In genomic region chr11:100320172-100320630, GRCm38 (mm10) we compare ENCODE assay signal across 8 mouse cellular contexts. TPM values are rescaled to one million over a fixed set of nuclear protein-coding genes. Genes with fewer than 3 reads are reported as not detected.
DNase-seq lines count a peak whose midpoint lies in the region; ATAC-seq and TF ChIP-seq lines count a peak whose summit lies in the region.

No protein-coding gene starts in this region.

- peaks cover 23% of the 10 kb centered on the region for H3K36me3 ChIP-seq in embryonic facial prominence, embryonic 14.5 days (ENCODE audit: control insufficient read depth, insufficient read depth, low read length)
- peaks cover 19% of the 10 kb centered on the region for H3K36me3 ChIP-seq in limb, embryonic 14.5 days (ENCODE audit: control insufficient read depth, insufficient read depth, low read length)
- H3K36me3 ChIP-seq in midbrain, postnatal 0 days (ENCODE audit: insufficient read depth, low read length), result peaks cover 10% of the 10 kb centered on the region

- peak overlapping the region; percentile 85 for H3K4me3 ChIP-seq in embryonic facial prominence, embryonic 14.5 days (ENCODE audit: low read depth, low read length)
- H3K4me3 ChIP-seq in limb, embryonic 14.5 days (replicated peaks; ENCODE audit: low read length), result peak overlapping the region; percentile 82
- H3K4me3 ChIP-seq in midbrain, postnatal 0 days (ENCODE audit: low read depth, low read length), result peak overlapping the region; percentile 72

- peak; percentile 36 for TF ChIP-seq CTCF in midbrain, postnatal 0 days (IDR thresholded peaks at IDR 0.05)

- H3K4me2 ChIP-seq in embryonic facial prominence, embryonic 14.5 days (ENCODE audit: low read depth, low read length), result peak overlapping the region; percentile 68
- H3K4me2 ChIP-seq in limb, embryonic 14.5 days (replicated peaks; ENCODE audit: low read depth, low read length, severe bottlenecking), result peak overlapping the region; percentile 72
- peak overlapping the region; percentile 59 for H3K4me2 ChIP-seq in midbrain, postnatal 0 days (ENCODE audit: low read depth, low read length, poor library complexity, severe bottlenecking)

- no peaks in the 10 kb centered on the region for H3K4me1 ChIP-seq in embryonic facial prominence, embryonic 14.5 days (ENCODE audit: control insufficient read depth, insufficient read depth, low read length)
- no peaks in the 10 kb centered on the region for H3K4me1 ChIP-seq in limb, embryonic 14.5 days (ENCODE audit: control insufficient read depth, insufficient read depth, low read length)
- 0 out of 2 replicates have a peak, but pooled peaks cover 3% of the 10 kb centered on the region for H3K4me1 ChIP-seq in midbrain, postnatal 0 days (ENCODE audit: insufficient read depth, low read length)

- no peaks in the 10 kb centered on the region for H3K27me3 ChIP-seq in embryonic facial prominence, embryonic 14.5 days (replicated peaks; ENCODE audit: control insufficient read depth, insufficient read depth, low read length)
- no peaks in the 10 kb centered on the region for H3K27me3 ChIP-seq in limb, embryonic 14.5 days (ENCODE audit: control insufficient read depth, insufficient read depth, low read length)
- no peaks in the 10 kb centered on the region for H3K27me3 ChIP-seq in midbrain, postnatal 0 days (ENCODE audit: insufficient read depth, low read length)

- peak overlapping the region; percentile 99 for H3K9ac ChIP-seq in embryonic facial prominence, embryonic 14.5 days (ENCODE audit: low read depth, low read length)
- peak overlapping the region; percentile 95 for H3K9ac ChIP-seq in limb, embryonic 14.5 days (ENCODE audit: low read depth, low read length, severe bottlenecking)
- H3K9ac ChIP-seq in midbrain, postnatal 0 days (replicated peaks; ENCODE audit: low read length, poor library complexity, severe bottlenecking), result peak overlapping the region; percentile 99

- DNase-seq in 3T3-L1 (ENCODE audit: low read depth, low spot score), result peak; percentile 98
- peak; percentile 79 to 94 for DNase-seq in adrenal gland, postnatal 4 days (ENCODE audit: low spot score in 2 of 2)
- DNase-seq in embryonic facial prominence, embryonic 14.5 days (ENCODE audit: low spot score), result peak; percentile 98
- DNase-seq in heart, adult 8-10 months (ENCODE audit: low spot score), result peak; percentile 95
- peak; percentile 97 for DNase-seq in kidney, adult 9 months
- DNase-seq in limb, embryonic 14.5 days (ENCODE audit: low spot score), result peak; percentile 95
- peak; percentile 97 for DNase-seq in midbrain, postnatal 0 days (ENCODE audit: low spot score)
- peak; percentile 90 to 94 for DNase-seq in spleen, postnatal 14 days (ENCODE audit: low spot score in 2 of 2)

- H3K27ac ChIP-seq in embryonic facial prominence, embryonic 14.5 days (replicated peaks; ENCODE audit: low read depth, low read length), result peak overlapping the region; percentile 99
- peak overlapping the region; percentile 96 for H3K27ac ChIP-seq in limb, embryonic 14.5 days (replicated peaks; ENCODE audit: low read depth, low read length)
- peak overlapping the region; percentile 100 for H3K27ac ChIP-seq in midbrain, postnatal 0 days (ENCODE audit: low read depth, low read length)

- no peak for TF ChIP-seq POLR2A in limb, embryonic 14.5 days (IDR thresholded peaks at IDR 0.05; ENCODE audit: borderline replicate concordance, extremely low read depth, insufficient read depth, insufficient read length)

- 0% methylated on average over 23 of the region's 40 CpGs for WGBS in embryonic facial prominence, embryonic 14.5 days
- WGBS in limb, embryonic 14.5 days, result 0% methylated on average over 25 of the region's 40 CpGs
- WGBS in midbrain, postnatal 0 days, result 0% methylated on average over 27 of the region's 40 CpGs

- H3K9me3 ChIP-seq in embryonic facial prominence, embryonic 14.5 days (ENCODE audit: control insufficient read depth, low read length), result no peaks in the 10 kb centered on the region
- H3K9me3 ChIP-seq in limb, embryonic 14.5 days (ENCODE audit: control insufficient read depth, low read length), result no peaks in the 10 kb centered on the region
- no peaks in the 10 kb centered on the region for H3K9me3 ChIP-seq in midbrain, postnatal 0 days (ENCODE audit: low read length)

- ATAC-seq in embryonic facial prominence, embryonic 14.5 days (ENCODE audit: low read depth), result peak; percentile 84
- peak; percentile 86 for ATAC-seq in limb, embryonic 14.5 days (ENCODE audit: low FRiP score, low read depth)
- ATAC-seq in midbrain, postnatal 0 days (ENCODE audit: low FRiP score), result peak; percentile 91

RNA-seq across cellular contexts. Expression of gene Eif1, which starts 0.5 kb away (rescaled TPM):
- 100 to 1,000 TPM; 886 to 904 TPM for total RNA-seq in adrenal gland, postnatal 4 days (2021)
- polyA plus RNA-seq in embryonic facial prominence, embryonic 14.5 days (2014; fragmentation: Nextera tagmentation; extraction: Ambion mirVana), result 1,802 and 1,879 TPM in 2 replicates
- total RNA-seq in heart, adult 8-10 months (2022), result 1,000 to 10,000 TPM; 1,527 to 1,967 (median 1,680) TPM
- 229 and 342 TPM in 2 replicates for polyA plus RNA-seq in limb, embryonic 14.5 days (2012; rRNA removed)
- polyA plus RNA-seq in limb, embryonic 14.5 days (2014; fragmentation: Nextera tagmentation; extraction: Ambion mirVana), result 1,852 and 1,886 TPM in 2 replicates
- total RNA-seq in midbrain, postnatal 0 days (2014; rRNA removed), result 84.7 and 117 TPM in 2 replicates
- 1,241 and 1,297 TPM in 2 replicates for polyA plus RNA-seq in midbrain, postnatal 0 days (2015; fragmentation: Nextera tagmentation; extraction: Ambion mirVana)

RNA-seq across cellular contexts. Expression of gene Gast, which starts 14.0 kb away (rescaled TPM):
- total RNA-seq in adrenal gland, postnatal 4 days (2021), result not detected
- polyA plus RNA-seq in embryonic facial prominence, embryonic 14.5 days (2014; fragmentation: Nextera tagmentation; extraction: Ambion mirVana), result 1.0 and 1.1 TPM in 2 replicates
- total RNA-seq in heart, adult 8-10 months (2022), result not detected
- polyA plus RNA-seq in limb, embryonic 14.5 days (2012; rRNA removed), result 0.36 and 0.74 TPM in 2 replicates
- polyA plus RNA-seq in limb, embryonic 14.5 days (2014; fragmentation: Nextera tagmentation; extraction: Ambion mirVana), result 0.47 and 0.50 TPM in 2 replicates
- total RNA-seq in midbrain, postnatal 0 days (2014; rRNA removed), result not detected in 2 replicates
- 1.1 and 2.2 TPM in 2 replicates for polyA plus RNA-seq in midbrain, postnatal 0 days (2015; fragmentation: Nextera tagmentation; extraction: Ambion mirVana)

RNA-seq across cellular contexts. Expression of gene Hap1, which starts 35.7 kb away (rescaled TPM):
- 100 to 1,000 TPM; 106 to 110 TPM for total RNA-seq in adrenal gland, postnatal 4 days (2021)
- polyA plus RNA-seq in embryonic facial prominence, embryonic 14.5 days (2014; fragmentation: Nextera tagmentation; extraction: Ambion mirVana), result 3.2 and 4.4 TPM in 2 replicates
- total RNA-seq in heart, adult 8-10 months (2022), result 1 to 10 TPM; 1.0 to 2.5 (median 2.0) TPM
- polyA plus RNA-seq in limb, embryonic 14.5 days (2012; rRNA removed), result 3.8 and 4.4 TPM in 2 replicates
- polyA plus RNA-seq in limb, embryonic 14.5 days (2014; fragmentation: Nextera tagmentation; extraction: Ambion mirVana), result 1.4 and 1.6 TPM in 2 replicates
- 743 and 796 TPM in 2 replicates for total RNA-seq in midbrain, postnatal 0 days (2014; rRNA removed)
- 597 and 631 TPM in 2 replicates for polyA plus RNA-seq in midbrain, postnatal 0 days (2015; fragmentation: Nextera tagmentation; extraction: Ambion mirVana)

RNA-seq across cellular contexts. Expression of gene Krt42, which starts 50.5 kb away (rescaled TPM):
- total RNA-seq in adrenal gland, postnatal 4 days (2021), result not detected
- polyA plus RNA-seq in embryonic facial prominence, embryonic 14.5 days (2014; fragmentation: Nextera tagmentation; extraction: Ambion mirVana), result 0.22 TPM in 1 of 2 replicates, not detected in the other
- not detected for total RNA-seq in heart, adult 8-10 months (2022)
- 0.06 and 0.08 TPM in 2 replicates for polyA plus RNA-seq in limb, embryonic 14.5 days (2012; rRNA removed)
- polyA plus RNA-seq in limb, embryonic 14.5 days (2014; fragmentation: Nextera tagmentation; extraction: Ambion mirVana), result not detected in 2 replicates
- total RNA-seq in midbrain, postnatal 0 days (2014; rRNA removed), result 0.27 TPM in 1 of 2 replicates, not detected in the other
- not detected in 2 replicates for polyA plus RNA-seq in midbrain, postnatal 0 days (2015; fragmentation: Nextera tagmentation; extraction: Ambion mirVana)

RNA-seq across cellular contexts. Expression of gene Krt17, which starts 59.4 kb away (rescaled TPM):
- total RNA-seq in adrenal gland, postnatal 4 days (2021), result under 1 TPM; 0.25 to 0.31 TPM
- polyA plus RNA-seq in embryonic facial prominence, embryonic 14.5 days (2014; fragmentation: Nextera tagmentation; extraction: Ambion mirVana), result 129 and 152 TPM in 2 replicates
- not detected for total RNA-seq in heart, adult 8-10 months (2022)
- 22.1 and 28.1 TPM in 2 replicates for polyA plus RNA-seq in limb, embryonic 14.5 days (2012; rRNA removed)
- polyA plus RNA-seq in limb, embryonic 14.5 days (2014; fragmentation: Nextera tagmentation; extraction: Ambion mirVana), result 75.5 and 78.5 TPM in 2 replicates
- 0.52 and 5.5 TPM in 2 replicates for total RNA-seq in midbrain, postnatal 0 days (2014; rRNA removed)
- 1.2 and 1.5 TPM in 2 replicates for polyA plus RNA-seq in midbrain, postnatal 0 days (2015; fragmentation: Nextera tagmentation; extraction: Ambion mirVana)

Comparison
In these comparisons a context has a peak if more than half of its experiments do, and no peak if none do; other contexts are left out.
1. Peak in every context shown above with its lines: DNase-seq, ATAC-seq, H3K4me3 ChIP-seq and H3K27ac ChIP-seq.
2. RNA of gene Hap1, which starts 35.7 kb away (total RNA-seq): 743 to 796 TPM in midbrain, postnatal 0 days and 106 to 110 TPM in adrenal gland, postnatal 4 days; 1.0 to 2.5 TPM in heart, adult 8-10 months; every median in the first group is over 10 times any median in the second.